Mouse (Mus musculus): ENCODE results near the gene Dlg5. TPM values are rescaled to one million over a fixed set of nuclear protein-coding genes. Genes with fewer than 3 reads are reported as not detected.

The Dlg5 gene
- polyA plus RNA-seq, 1 experiment = 5.2 TPM

GRCm38 (mm10) chr14:24227015-24227414 lies 18.7 kb downstream of the Dlg5 start:
- TF ChIP-seq POLR2A (IDR thresholded peaks at IDR 0.05; ENCODE audit: borderline replicate concordance, control insufficient read depth, low read depth, low read length) (no peak), CTCF (IDR thresholded peaks at IDR 0.05; ENCODE audit: control insufficient read depth, insufficient read depth, low read length) (no peak)
- Histone ChIP-seq H3K4me1 (ENCODE audit: control insufficient read depth, insufficient read depth, low read length) (no peaks in the 10 kb centered on the region; the same call in 1 of the 2 replicates), H3K4me3 (replicated peaks; ENCODE audit: control insufficient read depth, low read depth, low read length) (no peak overlapping the region), H3K27ac (ENCODE audit: control insufficient read depth, insufficient read depth, low read depth, low read length, poor library complexity) (no peak overlapping the region)
- 35% methylated on average over 8 of the region's 8 CpGs for WGBS

- Histone ChIP-seq H3K4me3 (replicated peaks; ENCODE audit: control insufficient read depth, low read depth, low read length) (no peak overlapping the region), H3K4me1 (ENCODE audit: control insufficient read depth, insufficient read depth, low read length) (no peaks in the 10 kb centered on the region; the same call in 1 of the 2 replicates), H3K27ac (ENCODE audit: control insufficient read depth, insufficient read depth, low read depth, low read length, poor library complexity) (no peak overlapping the region)
- WGBS = 74% methylated on average over 2 of the region's 2 CpGs
- no peak for TF ChIP-seq POLR2A (IDR thresholded peaks at IDR 0.05; ENCODE audit: borderline replicate concordance, control insufficient read depth, low read depth, low read length)
- no peak for TF ChIP-seq CTCF (IDR thresholded peaks at IDR 0.05; ENCODE audit: control insufficient read depth, insufficient read depth, low read length)
Observed at GRCm38 (mm10) chr14:24226344-24226743, 19.4 kb downstream of the Dlg5 start.

GRCm38 (mm10) chr14:24222759-24223158 lies 23.0 kb downstream of the Dlg5 start:
- TF ChIP-seq POLR2A (IDR thresholded peaks at IDR 0.05; ENCODE audit: borderline replicate concordance, control insufficient read depth, low read depth, low read length) (no peak), CTCF (IDR thresholded peaks at IDR 0.05; ENCODE audit: control insufficient read depth, insufficient read depth, low read length) (no peak)
- no peak overlapping the region for H3K27ac ChIP-seq (ENCODE audit: control insufficient read depth, insufficient read depth, low read depth, low read length, poor library complexity)
- H3K4me3 ChIP-seq (replicated peaks; ENCODE audit: control insufficient read depth, low read depth, low read length) = no peak overlapping the region
- 50% methylated on average over 3 of the region's 3 CpGs for WGBS
- H3K4me1 ChIP-seq (ENCODE audit: control insufficient read depth, insufficient read depth, low read length) = no peaks in the 10 kb centered on the region; the same call in 1 of the 2 replicates

- H3K27ac ChIP-seq (ENCODE audit: control insufficient read depth, insufficient read depth, low read depth, low read length, poor library complexity) = no peak overlapping the region
- WGBS = 80% methylated on average over 3 of the region's 3 CpGs
- no peaks in the 10 kb centered on the region; the same call in 1 of the 2 replicates for H3K4me1 ChIP-seq (ENCODE audit: control insufficient read depth, insufficient read depth, low read length)
- H3K4me3 ChIP-seq (replicated peaks; ENCODE audit: control insufficient read depth, low read depth, low read length) = no peak overlapping the region
- TF ChIP-seq CTCF (IDR thresholded peaks at IDR 0.05; ENCODE audit: control insufficient read depth, insufficient read depth, low read length) = no peak
- no peak for TF ChIP-seq POLR2A (IDR thresholded peaks at IDR 0.05; ENCODE audit: borderline replicate concordance, control insufficient read depth, low read depth, low read length)
Observed at GRCm38 (mm10) chr14:24222273-24222672, 23.4 kb downstream of the Dlg5 start.

- Histone ChIP-seq H3K4me3 (replicated peaks; ENCODE audit: control insufficient read depth, low read depth, low read length) (no peak overlapping the region), H3K4me1 (ENCODE audit: control insufficient read depth, insufficient read depth, low read length) (no peaks in the 10 kb centered on the region; the same call in 1 of the 2 replicates), H3K27ac (ENCODE audit: control insufficient read depth, insufficient read depth, low read depth, low read length, poor library complexity) (no peak overlapping the region)
- TF ChIP-seq CTCF (IDR thresholded peaks at IDR 0.05; ENCODE audit: control insufficient read depth, insufficient read depth, low read length) (no peak), POLR2A (IDR thresholded peaks at IDR 0.05; ENCODE audit: borderline replicate concordance, control insufficient read depth, low read depth, low read length) (no peak)
- 29% methylated on average over 8 of the region's 8 CpGs for WGBS
Observed at GRCm38 (mm10) chr14:24217362-24217722, 28.4 kb downstream of the Dlg5 start.

GRCm38 (mm10) chr14:24216678-24217361 lies 28.9 kb downstream of the Dlg5 start:
- WGBS = 67% methylated on average over 11 of the region's 11 CpGs
- H3K27ac ChIP-seq (ENCODE audit: control insufficient read depth, insufficient read depth, low read depth, low read length, poor library complexity) = no peak overlapping the region
- H3K4me1 ChIP-seq (ENCODE audit: control insufficient read depth, insufficient read depth, low read length) = no peaks in the 10 kb centered on the region
- no peak overlapping the region for H3K4me3 ChIP-seq (replicated peaks; ENCODE audit: control insufficient read depth, low read depth, low read length)
- TF ChIP-seq CTCF (IDR thresholded peaks at IDR 0.05; ENCODE audit: control insufficient read depth, insufficient read depth, low read length) = no peak
- TF ChIP-seq POLR2A (IDR thresholded peaks at IDR 0.05; ENCODE audit: borderline replicate concordance, control insufficient read depth, low read depth, low read length) = no peak

GRCm38 (mm10) chr14:24216064-24216463 lies 29.7 kb downstream of the Dlg5 start:
- H3K4me1 ChIP-seq (ENCODE audit: control insufficient read depth, insufficient read depth, low read length) = no peaks in the 10 kb centered on the region
- TF ChIP-seq CTCF (IDR thresholded peaks at IDR 0.05; ENCODE audit: control insufficient read depth, insufficient read depth, low read length) = no peak
- H3K4me3 ChIP-seq (replicated peaks; ENCODE audit: control insufficient read depth, low read depth, low read length) = no peak overlapping the region
- 46% methylated on average over 4 of the region's 4 CpGs for WGBS
- no peak overlapping the region for H3K27ac ChIP-seq (ENCODE audit: control insufficient read depth, insufficient read depth, low read depth, low read length, poor library complexity)

GRCm38 (mm10) chr14:24214436-24214835 lies 31.3 kb downstream of the Dlg5 start:
- no peak for TF ChIP-seq POLR2A (IDR thresholded peaks at IDR 0.05; ENCODE audit: borderline replicate concordance, control insufficient read depth, low read depth, low read length)
- no peak for TF ChIP-seq CTCF (IDR thresholded peaks at IDR 0.05; ENCODE audit: control insufficient read depth, insufficient read depth, low read length)
- 71% methylated on average over 9 of the region's 9 CpGs for WGBS
- H3K4me1 ChIP-seq (ENCODE audit: control insufficient read depth, insufficient read depth, low read length) = no peaks in the 10 kb centered on the region
- H3K4me3 ChIP-seq (replicated peaks; ENCODE audit: control insufficient read depth, low read depth, low read length) = no peak overlapping the region
- no peak overlapping the region for H3K27ac ChIP-seq (ENCODE audit: control insufficient read depth, insufficient read depth, low read depth, low read length, poor library complexity)

GRCm38 (mm10) chr14:24213336-24213735 lies 32.4 kb downstream of the Dlg5 start:
- 2% methylated on average over 2 of the region's 2 CpGs for WGBS
- no peak for TF ChIP-seq CTCF (IDR thresholded peaks at IDR 0.05; ENCODE audit: control insufficient read depth, insufficient read depth, low read length)
- no peak for TF ChIP-seq POLR2A (IDR thresholded peaks at IDR 0.05; ENCODE audit: borderline replicate concordance, control insufficient read depth, low read depth, low read length)

More at GRCm38 (mm10) chr14:24213336-24213735, 32.4 kb downstream of the Dlg5 start:
- Histone ChIP-seq H3K27ac (ENCODE audit: control insufficient read depth, insufficient read depth, low read depth, low read length, poor library complexity) (no peak overlapping the region), H3K4me1 (ENCODE audit: control insufficient read depth, insufficient read depth, low read length) (no peaks in the 10 kb centered on the region), H3K4me3 (replicated peaks; ENCODE audit: control insufficient read depth, low read depth, low read length) (no peak overlapping the region)
